Mouse (Mus musculus): ENCODE measurements around the gene Rnf34.
A peak's percentile ranks its signal among the peaks of the same experiment; 100 is the strongest.

DNA sequence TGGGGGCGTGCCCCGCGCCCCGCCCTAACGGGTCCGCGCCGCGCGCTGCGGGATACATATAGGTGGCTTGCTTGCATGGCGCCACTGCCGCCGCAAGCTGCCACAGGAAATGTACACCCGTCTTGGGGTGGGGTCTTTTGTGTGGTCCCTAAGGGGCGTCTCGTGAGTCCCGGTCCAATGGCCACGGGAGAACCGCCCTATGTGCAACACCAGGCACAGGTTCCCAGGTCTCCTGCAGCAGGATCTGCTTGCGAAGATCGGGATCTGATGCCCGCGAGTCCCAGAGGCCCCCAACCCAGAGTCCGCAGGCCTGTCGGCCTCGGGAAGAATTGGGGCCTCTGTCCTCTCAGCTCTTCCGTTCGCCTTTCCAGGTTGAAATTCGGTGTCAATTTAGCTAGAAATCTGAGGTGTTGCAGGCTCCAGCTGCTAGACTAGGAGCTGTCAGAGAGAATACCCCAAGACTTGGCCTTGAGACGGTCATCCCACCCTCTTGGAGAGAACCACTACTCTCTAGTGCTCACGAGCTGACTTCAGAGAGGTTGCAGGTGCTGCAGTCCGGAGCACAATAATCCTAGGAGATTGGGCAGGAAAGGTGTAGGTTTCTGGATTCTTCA, 50.8 kb downstream of the Rnf34 start:
- no peak for TF ChIP-seq CTCF (IDR thresholded peaks at IDR 0.05; ENCODE audit: insufficient read depth, low read depth, low read length)
- TF ChIP-seq POLR2A (IDR thresholded peaks at IDR 0.05; ENCODE audit: insufficient read depth, low read depth, low read length), result peak; percentile 52; the same call in 1 of the 2 replicates
